Mouse (Mus musculus): ENCODE results near the gene Rgs10. TPM values are rescaled to one million over a fixed set of nuclear protein-coding genes. Genes with fewer than 3 reads are reported as not detected.
"Not testable (repeated sequence)": the region's sequence is repeated elsewhere in the genome, so short reads cannot be mapped to it uniquely, and the experiment has no call there.

Rgs10 gene
- total RNA-seq, 1 experiment from 2014 or later: 56.0 TPM

GRCm38 (mm10) chr7:128359164-128359563 is 59.4 kb downstream of the Rgs10 start:
- 0 out of 4 replicates have a peak, but pooled peaks of 1 of the 2 experiments have one; percentile 9 for ATAC-seq (replicated peaks in 1 of 2; ENCODE audit: insufficient read depth in 1 of 2, low FRiP score in 2 of 2, low TSS enrichment in 1 of 2, low read depth in 1 of 2, poor library complexity in 2 of 2, severe bottlenecking in 2 of 2)

GRCm38 (mm10) chr7:128358741-128359140 is 59.8 kb downstream of the Rgs10 start:
- ATAC-seq (replicated peaks in 1 of 2; ENCODE audit: insufficient read depth in 1 of 2, low FRiP score in 2 of 2, low TSS enrichment in 1 of 2, low read depth in 1 of 2, poor library complexity in 2 of 2, severe bottlenecking in 2 of 2): no peak

- ATAC-seq (replicated peaks in 1 of 2; ENCODE audit: insufficient read depth in 1 of 2, low FRiP score in 2 of 2, low TSS enrichment in 1 of 2, low read depth in 1 of 2, poor library complexity in 2 of 2, severe bottlenecking in 2 of 2): 0 out of 4 replicates have a peak, but pooled peaks of 1 of the 2 experiments have one; percentile 27
These were observed 61.4 kb downstream of the Rgs10 start for GRCm38 (mm10) chr7:128356868-128357755.

GRCm38 (mm10) chr7:128355463-128355862 is 63.1 kb downstream of the Rgs10 start:
- no peak for ATAC-seq (replicated peaks in 1 of 2; ENCODE audit: insufficient read depth in 1 of 2, low FRiP score in 2 of 2, low TSS enrichment in 1 of 2, low read depth in 1 of 2, poor library complexity in 2 of 2, severe bottlenecking in 2 of 2)

- ATAC-seq (replicated peaks in 1 of 2; ENCODE audit: insufficient read depth in 1 of 2, low FRiP score in 2 of 2, low TSS enrichment in 1 of 2, low read depth in 1 of 2, poor library complexity in 2 of 2, severe bottlenecking in 2 of 2): no peak
These were observed 65.8 kb downstream of the Rgs10 start for GRCm38 (mm10) chr7:128352721-128353120.

GRCm38 (mm10) chr7:128351176-128351575 is 67.4 kb downstream of the Rgs10 start:
- ATAC-seq (replicated peaks in 1 of 2; ENCODE audit: insufficient read depth in 1 of 2, low FRiP score in 2 of 2, low TSS enrichment in 1 of 2, low read depth in 1 of 2, poor library complexity in 2 of 2, severe bottlenecking in 2 of 2): no peak

GRCm38 (mm10) chr7:128350316-128350715 is 68.2 kb downstream of the Rgs10 start:
- ATAC-seq (replicated peaks in 1 of 2; ENCODE audit: insufficient read depth in 1 of 2, low FRiP score in 2 of 2, low TSS enrichment in 1 of 2, low read depth in 1 of 2, poor library complexity in 2 of 2, severe bottlenecking in 2 of 2): no peak

- ATAC-seq (replicated peaks in 1 of 2; ENCODE audit: insufficient read depth in 1 of 2, low FRiP score in 2 of 2, low TSS enrichment in 1 of 2, low read depth in 1 of 2, poor library complexity in 2 of 2, severe bottlenecking in 2 of 2): no peak
These were observed 68.8 kb downstream of the Rgs10 start for GRCm38 (mm10) chr7:128349751-128350150.

- ATAC-seq (replicated peaks in 1 of 2; ENCODE audit: insufficient read depth in 1 of 2, low FRiP score in 2 of 2, low TSS enrichment in 1 of 2, low read depth in 1 of 2, poor library complexity in 2 of 2, severe bottlenecking in 2 of 2): no peak
These were observed 70.0 kb downstream of the Rgs10 start for GRCm38 (mm10) chr7:128348608-128349007.

- ATAC-seq (replicated peaks in 1 of 2; ENCODE audit: insufficient read depth in 1 of 2, low FRiP score in 2 of 2, low TSS enrichment in 1 of 2, low read depth in 1 of 2, poor library complexity in 2 of 2, severe bottlenecking in 2 of 2): no peak
These were observed 71.6 kb downstream of the Rgs10 start for GRCm38 (mm10) chr7:128346991-128347390.

- ATAC-seq (replicated peaks in 1 of 2; ENCODE audit: insufficient read depth in 1 of 2, low FRiP score in 2 of 2, low TSS enrichment in 1 of 2, low read depth in 1 of 2, poor library complexity in 2 of 2, severe bottlenecking in 2 of 2): no peak
These were observed 72.0 kb downstream of the Rgs10 start for GRCm38 (mm10) chr7:128346522-128346921.

- ATAC-seq (replicated peaks in 1 of 2; ENCODE audit: insufficient read depth in 1 of 2, low FRiP score in 2 of 2, low TSS enrichment in 1 of 2, low read depth in 1 of 2, poor library complexity in 2 of 2, severe bottlenecking in 2 of 2): no peak
These were observed 72.9 kb downstream of the Rgs10 start for GRCm38 (mm10) chr7:128345691-128346090.

- ATAC-seq (replicated peaks in 1 of 2; ENCODE audit: insufficient read depth in 1 of 2, low FRiP score in 2 of 2, low TSS enrichment in 1 of 2, low read depth in 1 of 2, poor library complexity in 2 of 2, severe bottlenecking in 2 of 2): peak; percentile 81 to 87
These were observed 73.5 kb downstream of the Rgs10 start for GRCm38 (mm10) chr7:128344928-128345653.

GRCm38 (mm10) chr7:128344488-128344887 is 74.1 kb downstream of the Rgs10 start:
- peak in 1 of 2 experiments; percentile 47; a peak in 1 of 4 replicates for ATAC-seq (replicated peaks in 1 of 2; ENCODE audit: insufficient read depth in 1 of 2, low FRiP score in 2 of 2, low TSS enrichment in 1 of 2, low read depth in 1 of 2, poor library complexity in 2 of 2, severe bottlenecking in 2 of 2)

- not testable (repeated sequence) for ATAC-seq (replicated peaks in 1 of 2; ENCODE audit: insufficient read depth in 1 of 2, low FRiP score in 2 of 2, low TSS enrichment in 1 of 2, low read depth in 1 of 2, poor library complexity in 2 of 2, severe bottlenecking in 2 of 2)
These were observed 75.9 kb downstream of the Rgs10 start for GRCm38 (mm10) chr7:128342691-128343090.

GRCm38 (mm10) chr7:128340321-128340720 is 78.2 kb downstream of the Rgs10 start:
- not testable (repeated sequence) for ATAC-seq (replicated peaks in 1 of 2; ENCODE audit: insufficient read depth in 1 of 2, low FRiP score in 2 of 2, low TSS enrichment in 1 of 2, low read depth in 1 of 2, poor library complexity in 2 of 2, severe bottlenecking in 2 of 2)

GRCm38 (mm10) chr7:128332896-128333295 is 85.7 kb downstream of the Rgs10 start:
- peak; percentile 100 for ATAC-seq (replicated peaks in 1 of 2; ENCODE audit: insufficient read depth in 1 of 2, low FRiP score in 2 of 2, low TSS enrichment in 1 of 2, low read depth in 1 of 2, poor library complexity in 2 of 2, severe bottlenecking in 2 of 2)

GRCm38 (mm10) chr7:128330981-128331380 is 87.6 kb downstream of the Rgs10 start:
- no peak for ATAC-seq (replicated peaks in 1 of 2; ENCODE audit: insufficient read depth in 1 of 2, low FRiP score in 2 of 2, low TSS enrichment in 1 of 2, low read depth in 1 of 2, poor library complexity in 2 of 2, severe bottlenecking in 2 of 2)

Data from hematopoietic stem cell, adult 5-6 weeks (primary cell).